Mouse (Mus musculus): ENCODE results near the gene Gabrg3. TPM values are rescaled to one million over a fixed set of nuclear protein-coding genes. Genes with fewer than 3 reads are reported as not detected.

The Gabrg3 gene
- polyA plus RNA-seq, 1 experiment from 2014 or later = 0.77 TPM

GRCm38 (mm10) chr7:57166931-57167330, 220.1 kb downstream of the Gabrg3 start:
- DNase-seq (ENCODE audit: low spot score) = peak; percentile 2
- Histone ChIP-seq H3K9me3 (ENCODE audit: control insufficient read depth, low read length) (no peaks in the 10 kb centered on the region), H3K9ac (ENCODE audit: low read depth, low read length) (no peak overlapping the region), H3K4me2 (ENCODE audit: low read depth, low read length) (no peak overlapping the region), H3K4me1 (ENCODE audit: control insufficient read depth, insufficient read depth, low read length) (no peaks in the 10 kb centered on the region), H3K36me3 (ENCODE audit: control insufficient read depth, insufficient read depth, low read length) (no peaks in the 10 kb centered on the region), H3K27me3 (replicated peaks; ENCODE audit: control insufficient read depth, insufficient read depth, low read length) (no peaks in the 10 kb centered on the region), H3K27ac (replicated peaks; ENCODE audit: low read depth, low read length) (no peak overlapping the region), H3K4me3 (ENCODE audit: low read depth, low read length) (no peak overlapping the region)
- ATAC-seq (ENCODE audit: low read depth) = no peak
- 48% methylated on average over 3 of the region's 3 CpGs for WGBS

- Histone ChIP-seq H3K27ac (replicated peaks; ENCODE audit: low read depth, low read length) (no peak overlapping the region), H3K9me3 (ENCODE audit: control insufficient read depth, low read length) (no peaks in the 10 kb centered on the region), H3K9ac (ENCODE audit: low read depth, low read length) (no peak overlapping the region), H3K36me3 (ENCODE audit: control insufficient read depth, insufficient read depth, low read length) (no peaks in the 10 kb centered on the region), H3K4me1 (ENCODE audit: control insufficient read depth, insufficient read depth, low read length) (no peaks in the 10 kb centered on the region), H3K4me2 (ENCODE audit: low read depth, low read length) (no peak overlapping the region), H3K4me3 (ENCODE audit: low read depth, low read length) (no peak overlapping the region), H3K27me3 (replicated peaks; ENCODE audit: control insufficient read depth, insufficient read depth, low read length) (no peaks in the 10 kb centered on the region)
- DNase-seq (ENCODE audit: low spot score) (no peak), ATAC-seq (ENCODE audit: low read depth) (no peak)
- 79% methylated on average over 3 of the region's 3 CpGs for WGBS
Measured at GRCm38 (mm10) chr7:57158211-57158610, 228.8 kb downstream of the Gabrg3 start.

- Histone ChIP-seq H3K9ac (ENCODE audit: low read depth, low read length) (no peak overlapping the region), H3K4me1 (ENCODE audit: control insufficient read depth, insufficient read depth, low read length) (no peaks in the 10 kb centered on the region), H3K4me3 (ENCODE audit: low read depth, low read length) (no peak overlapping the region), H3K36me3 (ENCODE audit: control insufficient read depth, insufficient read depth, low read length) (no peaks in the 10 kb centered on the region), H3K4me2 (ENCODE audit: low read depth, low read length) (no peak overlapping the region), H3K9me3 (ENCODE audit: control insufficient read depth, low read length) (no peaks in the 10 kb centered on the region), H3K27ac (replicated peaks; ENCODE audit: low read depth, low read length) (no peak overlapping the region), H3K27me3 (replicated peaks; ENCODE audit: control insufficient read depth, insufficient read depth, low read length) (no peaks in the 10 kb centered on the region)
- peak; percentile 9 for DNase-seq (ENCODE audit: low spot score)
- WGBS = 28% methylated on average over 5 of the region's 5 CpGs
- ATAC-seq (ENCODE audit: low read depth) = no peak
Measured at GRCm38 (mm10) chr7:57153743-57154142, 233.2 kb downstream of the Gabrg3 start.

- WGBS = 72% methylated on average over 5 of the region's 5 CpGs
- Histone ChIP-seq H3K4me2 (ENCODE audit: low read depth, low read length) (no peak overlapping the region), H3K4me3 (ENCODE audit: low read depth, low read length) (no peak overlapping the region), H3K4me1 (ENCODE audit: control insufficient read depth, insufficient read depth, low read length) (no peaks in the 10 kb centered on the region), H3K27ac (replicated peaks; ENCODE audit: low read depth, low read length) (no peak overlapping the region), H3K9ac (ENCODE audit: low read depth, low read length) (no peak overlapping the region), H3K27me3 (replicated peaks; ENCODE audit: control insufficient read depth, insufficient read depth, low read length) (no peaks in the 10 kb centered on the region), H3K36me3 (ENCODE audit: control insufficient read depth, insufficient read depth, low read length) (no peaks in the 10 kb centered on the region), H3K9me3 (ENCODE audit: control insufficient read depth, low read length) (no peaks in the 10 kb centered on the region)
- DNase-seq (ENCODE audit: low spot score) (no peak), ATAC-seq (ENCODE audit: low read depth) (no peak)
Measured at GRCm38 (mm10) chr7:57150768-57151167, 236.2 kb downstream of the Gabrg3 start.

GRCm38 (mm10) chr7:57138072-57138704, 248.8 kb downstream of the Gabrg3 start:
- WGBS = 69% methylated on average over 4 of the region's 4 CpGs
- H3K27me3 ChIP-seq (replicated peaks; ENCODE audit: control insufficient read depth, insufficient read depth, low read length) = no peaks in the 10 kb centered on the region
- peak; percentile 77; the same call in 1 of the 2 replicates for ATAC-seq (ENCODE audit: low read depth)

GRCm38 (mm10) chr7:57133009-57133408, 254.0 kb downstream of the Gabrg3 start:
- Histone ChIP-seq H3K4me2 (ENCODE audit: low read depth, low read length) (no peak overlapping the region), H3K27me3 (replicated peaks; ENCODE audit: control insufficient read depth, insufficient read depth, low read length) (no peaks in the 10 kb centered on the region), H3K9ac (ENCODE audit: low read depth, low read length) (no peak overlapping the region), H3K27ac (replicated peaks; ENCODE audit: low read depth, low read length) (no peak overlapping the region), H3K4me1 (ENCODE audit: control insufficient read depth, insufficient read depth, low read length) (no peaks in the 10 kb centered on the region), H3K4me3 (ENCODE audit: low read depth, low read length) (no peak overlapping the region), H3K9me3 (ENCODE audit: control insufficient read depth, low read length) (no peaks in the 10 kb centered on the region), H3K36me3 (ENCODE audit: control insufficient read depth, insufficient read depth, low read length) (no peaks in the 10 kb centered on the region)
- 61% methylated on average over 4 of the region's 4 CpGs for WGBS
- ATAC-seq (ENCODE audit: low read depth) (no peak), DNase-seq (ENCODE audit: low spot score) (peak; percentile 15)

More at GRCm38 (mm10) chr7:57138072-57138704, 248.8 kb downstream of the Gabrg3 start:
- Histone ChIP-seq H3K27ac (replicated peaks; ENCODE audit: low read depth, low read length) (no peak overlapping the region), H3K36me3 (ENCODE audit: control insufficient read depth, insufficient read depth, low read length) (no peaks in the 10 kb centered on the region), H3K9me3 (ENCODE audit: control insufficient read depth, low read length) (no peaks in the 10 kb centered on the region), H3K9ac (ENCODE audit: low read depth, low read length) (no peak overlapping the region), H3K4me3 (ENCODE audit: low read depth, low read length) (no peak overlapping the region), H3K4me2 (ENCODE audit: low read depth, low read length) (no peak overlapping the region), H3K4me1 (ENCODE audit: control insufficient read depth, insufficient read depth, low read length) (no peaks in the 10 kb centered on the region)
- peak; percentile 32 for DNase-seq (ENCODE audit: low spot score)

GRCm38 (mm10) chr7:57132471-57132870, 254.5 kb downstream of the Gabrg3 start:
- no peak for ATAC-seq (ENCODE audit: low read depth)
- Histone ChIP-seq H3K4me3 (ENCODE audit: low read depth, low read length) (no peak overlapping the region), H3K9ac (ENCODE audit: low read depth, low read length) (no peak overlapping the region), H3K27me3 (replicated peaks; ENCODE audit: control insufficient read depth, insufficient read depth, low read length) (no peaks in the 10 kb centered on the region), H3K4me2 (ENCODE audit: low read depth, low read length) (no peak overlapping the region), H3K36me3 (ENCODE audit: control insufficient read depth, insufficient read depth, low read length) (no peaks in the 10 kb centered on the region), H3K4me1 (ENCODE audit: control insufficient read depth, insufficient read depth, low read length) (no peaks in the 10 kb centered on the region), H3K9me3 (ENCODE audit: control insufficient read depth, low read length) (no peaks in the 10 kb centered on the region), H3K27ac (replicated peaks; ENCODE audit: low read depth, low read length) (no peak overlapping the region)
- 80% methylated on average over 2 of the region's 2 CpGs for WGBS
- no peak for DNase-seq (ENCODE audit: low spot score)

GRCm38 (mm10) chr7:57100065-57100464, 286.9 kb downstream of the Gabrg3 start:
- Histone ChIP-seq H3K4me1 (ENCODE audit: control insufficient read depth, insufficient read depth, low read length) (no peaks in the 10 kb centered on the region), H3K9ac (ENCODE audit: low read depth, low read length) (no peak overlapping the region), H3K4me2 (ENCODE audit: low read depth, low read length) (no peak overlapping the region), H3K36me3 (ENCODE audit: control insufficient read depth, insufficient read depth, low read length) (no peaks in the 10 kb centered on the region), H3K27me3 (replicated peaks; ENCODE audit: control insufficient read depth, insufficient read depth, low read length) (no peaks in the 10 kb centered on the region), H3K27ac (replicated peaks; ENCODE audit: low read depth, low read length) (no peak overlapping the region), H3K9me3 (ENCODE audit: control insufficient read depth, low read length) (no peaks in the 10 kb centered on the region), H3K4me3 (ENCODE audit: low read depth, low read length) (no peak overlapping the region)
- 77% methylated on average over 3 of the region's 3 CpGs for WGBS
- DNase-seq (ENCODE audit: low spot score) (no peak), ATAC-seq (ENCODE audit: low read depth) (no peak)

- WGBS = 57% methylated on average over 3 of the region's 3 CpGs
- no peaks in the 10 kb centered on the region for H3K9me3 ChIP-seq (ENCODE audit: control insufficient read depth, low read length)
- no peak overlapping the region for H3K4me2 ChIP-seq (ENCODE audit: low read depth, low read length)
- no peaks in the 10 kb centered on the region for H3K4me1 ChIP-seq (ENCODE audit: control insufficient read depth, insufficient read depth, low read length)
- no peaks in the 10 kb centered on the region for H3K36me3 ChIP-seq (ENCODE audit: control insufficient read depth, insufficient read depth, low read length)
- ATAC-seq (ENCODE audit: low read depth) (no peak), DNase-seq (ENCODE audit: low spot score) (no peak)
- no peak overlapping the region for H3K4me3 ChIP-seq (ENCODE audit: low read depth, low read length)
- no peak overlapping the region for H3K9ac ChIP-seq (ENCODE audit: low read depth, low read length)
- no peak overlapping the region for H3K27ac ChIP-seq (replicated peaks; ENCODE audit: low read depth, low read length)
- H3K27me3 ChIP-seq (replicated peaks; ENCODE audit: control insufficient read depth, insufficient read depth, low read length) = no peaks in the 10 kb centered on the region
Measured at GRCm38 (mm10) chr7:57082071-57082470, 304.9 kb downstream of the Gabrg3 start.

All from embryonic facial prominence, embryonic 14.5 days (tissue).